Mouse (Mus musculus) lung, postnatal 0 days (tissue): ENCODE measurements around the gene Gpr180.

Source experiments
- CTCF ChIP-seq: IDR thresholded peaks from 2 replicates; pipeline ENCODE4 v1.5.1; 2016; ENCODE audit warnings: antibody characterized with exemption, mild to moderate bottlenecking
- EP300 ChIP-seq: IDR thresholded peaks from 2 replicates; pipeline ENCODE4 v1.6.1; 2016; ENCODE audit warnings: antibody characterized with exemption, mild to moderate bottlenecking, control low read depth

- TF ChIP-seq CTCF (no peak), EP300 (no peak)
Measured at GRCm38 (mm10) chr14:118197063-118197462, 60.1 kb downstream of the Gpr180 start.
